10 mouse cellular contexts compared by ENCODE assay signal in genomic region chr3:103789096-103789495, GRCm38 (mm10). TPM values are rescaled to one million over a fixed set of nuclear protein-coding genes. Genes with fewer than 3 reads are reported as not detected.
DNase-seq lines count a peak whose midpoint lies in the region; ATAC-seq and TF ChIP-seq lines count a peak whose summit lies in the region.
"Had no signal": no experiment of that assay in that cellular context is flagged by ENCODE, and none has a peak within 500 bp of the region (broad histone marks: within the 10 kb centered on the region; RNA-seq: fewer than 3 reads in every experiment).

No protein-coding gene starts in this region.

- peak overlapping the region; percentile 92 for H3K27ac ChIP-seq in heart, embryonic 13.5 days (replicated peaks)
- H3K27ac ChIP-seq in testis, adult 2 months (ENCODE audit: control insufficient read depth, insufficient read depth, low read depth, low read length) = no peak overlapping the region
- H3K27ac ChIP-seq in liver, embryonic 12.5 days = peak overlapping the region; percentile 91
- H3K27ac ChIP-seq in stomach, postnatal 0 days (replicated peaks) = peak overlapping the region; percentile 58

- H3K4me1 ChIP-seq in heart, embryonic 13.5 days = peaks cover 45% of the 10 kb centered on the region
- peaks cover 7% of the 10 kb centered on the region for H3K4me1 ChIP-seq in testis, adult 2 months (ENCODE audit: control insufficient read depth, insufficient read depth, low read length)
- H3K4me1 ChIP-seq in liver, embryonic 12.5 days = peaks cover 82% of the 10 kb centered on the region
- 0 out of 2 replicates have a peak, but pooled peaks cover 2% of the 10 kb centered on the region for H3K4me1 ChIP-seq in stomach, postnatal 0 days (replicated peaks; ENCODE audit: control insufficient read depth, insufficient read depth)

- no peaks in the 10 kb centered on the region for H3K27me3 ChIP-seq in heart, embryonic 13.5 days (replicated peaks)
- H3K27me3 ChIP-seq in testis, adult 2 months (ENCODE audit: control insufficient read depth, insufficient read depth, low read length) = no peaks in the 10 kb centered on the region
- H3K27me3 ChIP-seq in liver, embryonic 12.5 days (replicated peaks) = no peaks in the 10 kb centered on the region
- no peaks in the 10 kb centered on the region for H3K27me3 ChIP-seq in stomach, postnatal 0 days (ENCODE audit: control insufficient read depth, insufficient read depth, low read length)

- WGBS in heart, embryonic 13.5 days = 77% methylated on average over 7 of the region's 7 CpGs
- WGBS in liver, embryonic 12.5 days (ENCODE audit: insufficient replicate concordance) = 73% methylated on average over 7 of the region's 7 CpGs
- 50% methylated on average over 7 of the region's 7 CpGs for WGBS in stomach, postnatal 0 days

- H3K9ac ChIP-seq in heart, embryonic 13.5 days = peak overlapping the region; percentile 97; the same call in 1 of the 2 replicates
- H3K9ac ChIP-seq in liver, embryonic 12.5 days = peak overlapping the region; percentile 100
- H3K9ac ChIP-seq in stomach, postnatal 0 days (ENCODE audit: low read length) = no peak overlapping the region

- peak overlapping the region; percentile 97 for H3K4me3 ChIP-seq in heart, embryonic 13.5 days
- peak overlapping the region; percentile 49; the same call in 1 of the 2 replicates for H3K4me3 ChIP-seq in testis, adult 2 months (ENCODE audit: control insufficient read depth, low read depth, low read length)
- H3K4me3 ChIP-seq in liver, embryonic 12.5 days = peak overlapping the region; percentile 98
- peak overlapping the region; percentile 94 for H3K4me3 ChIP-seq in stomach, postnatal 0 days (ENCODE audit: low read depth, low read length)

- H3K4me2 ChIP-seq in heart, embryonic 13.5 days = peak overlapping the region; percentile 88
- H3K4me2 ChIP-seq in liver, embryonic 12.5 days = peak overlapping the region; percentile 73
- peak overlapping the region; percentile 76 for H3K4me2 ChIP-seq in stomach, postnatal 0 days (replicated peaks; ENCODE audit: low read depth)

- TF ChIP-seq CTCF in testis, adult 2 months (IDR thresholded peaks at IDR 0.05; ENCODE audit: control insufficient read depth, insufficient read depth, insufficient replicate concordance, low read depth, low read length) = no peak
- no peak for TF ChIP-seq CTCF in stomach, postnatal 0 days (IDR thresholded peaks at IDR 0.05; ENCODE audit: low read depth)

- intact Hi-C loops in heart, postnatal 10 days (cut with DNase I) = no loop called here

- H3K36me3 ChIP-seq in heart, embryonic 13.5 days = no peaks in the 10 kb centered on the region
- no peaks in the 10 kb centered on the region for H3K36me3 ChIP-seq in testis, adult 2 months (ENCODE audit: control insufficient read depth, insufficient read depth, low read length)
- peaks cover 21% of the 10 kb centered on the region for H3K36me3 ChIP-seq in liver, embryonic 12.5 days
- H3K36me3 ChIP-seq in stomach, postnatal 0 days (ENCODE audit: control insufficient read depth, insufficient read depth, low read length) = no peaks in the 10 kb centered on the region

- no peak for ATAC-seq in heart, embryonic 13.5 days (ENCODE audit: extremely low read depth, insufficient number of reproducible peaks, low FRiP score, low TSS enrichment)
- ATAC-seq in liver, embryonic 12.5 days = no peak
- no peak for ATAC-seq in stomach, postnatal 0 days (ENCODE audit: low FRiP score, low TSS enrichment)
- ATAC-seq in megakaryocyte-erythroid progenitor cell, adult 5-6 weeks (replicated peaks; ENCODE audit: low FRiP score, low TSS enrichment, poor library complexity, severe bottlenecking) = no peak

- TF ChIP-seq EP300 in stomach, postnatal 0 days (optimal IDR thresholded peaks at IDR 0.05) = no peak

- no peaks in the 10 kb centered on the region for H3K9me3 ChIP-seq in heart, embryonic 13.5 days
- H3K9me3 ChIP-seq in liver, embryonic 12.5 days (replicated peaks) = no peaks in the 10 kb centered on the region
- no peaks in the 10 kb centered on the region for H3K9me3 ChIP-seq in stomach, postnatal 0 days (ENCODE audit: control insufficient read depth, low read length)

- no peak for DNase-seq in heart, postnatal 10 days
- DNase-seq in testis, postnatal 14 days (ENCODE audit: low spot score) = no peak
- no peak for DNase-seq in stomach, postnatal 0 days (ENCODE audit: low spot score)
- DNase-seq in c-Kit-positive CD71-positive TER-119-positive erythroid progenitor cells, embryonic 14.5 days (ENCODE audit: low spot score) = no peak
- DNase-seq: thymus, postnatal 25 days had no signal

- no peak for TF ChIP-seq POLR2A in testis, adult 2 months (IDR thresholded peaks at IDR 0.05; ENCODE audit: control insufficient read depth, low read depth, low read length)

RNA-seq across cellular contexts. Expression of gene Hipk1, which starts 2.3 kb away (rescaled TPM):
- polyA plus RNA-seq in heart, embryonic 13.5 days (2015; fragmentation: Nextera tagmentation; extraction: Ambion mirVana) = 8.7 and 9.9 TPM in 2 replicates
- 100 to 1,000 TPM; 102 to 117 TPM for total RNA-seq in heart, postnatal 10 days (2021)
- 203 and 224 TPM in 2 replicates for polyA plus RNA-seq in testis, adult 2 months (2012; rRNA removed)
- polyA plus RNA-seq in liver, embryonic 12.5 days (2016; fragmentation: Nextera tagmentation; extraction: Ambion mirVana) = 17.7 and 18.1 TPM in 2 replicates
- polyA plus RNA-seq in stomach, postnatal 0 days (2015; fragmentation: Nextera tagmentation; extraction: Ambion mirVana) = 6.7 and 7.5 TPM in 2 replicates
- total RNA-seq in megakaryocyte-erythroid progenitor cell, adult 5-6 weeks (2014; fragmentation: Nextera tagmentation) = 98.1 and 127 TPM in 2 replicates
- total RNA-seq in megakaryocyte-erythroid progenitor cell, adult 5-6 weeks (2017) = 64.3 and 69.2 TPM in 2 replicates

RNA-seq across cellular contexts. Expression of gene Dclre1b, which starts 20.1 kb away (rescaled TPM):
- polyA plus RNA-seq in heart, embryonic 13.5 days (2015; fragmentation: Nextera tagmentation; extraction: Ambion mirVana) = 15.4 and 16.8 TPM in 2 replicates
- total RNA-seq in heart, postnatal 10 days (2021) = 10 to 100 TPM; 12.4 to 13.5 TPM
- 7.6 and 8.5 TPM in 2 replicates for polyA plus RNA-seq in testis, adult 2 months (2012; rRNA removed)
- 28.4 and 30.8 TPM in 2 replicates for polyA plus RNA-seq in liver, embryonic 12.5 days (2016; fragmentation: Nextera tagmentation; extraction: Ambion mirVana)
- polyA plus RNA-seq in stomach, postnatal 0 days (2015; fragmentation: Nextera tagmentation; extraction: Ambion mirVana) = 15.3 and 16.3 TPM in 2 replicates
- 17.9 and 25.4 TPM in 2 replicates for total RNA-seq in megakaryocyte-erythroid progenitor cell, adult 5-6 weeks (2014; fragmentation: Nextera tagmentation)
- total RNA-seq in megakaryocyte-erythroid progenitor cell, adult 5-6 weeks (2017) = 8.3 and 9.8 TPM in 2 replicates

RNA-seq across cellular contexts. Expression of gene Ap4b1, which starts 20.2 kb away (rescaled TPM):
- 14.5 and 16.2 TPM in 2 replicates for polyA plus RNA-seq in heart, embryonic 13.5 days (2015; fragmentation: Nextera tagmentation; extraction: Ambion mirVana)
- total RNA-seq in heart, postnatal 10 days (2021) = 10 to 100 TPM; 11.5 to 14.0 TPM
- polyA plus RNA-seq in testis, adult 2 months (2012; rRNA removed) = 33.9 and 36.2 TPM in 2 replicates
- polyA plus RNA-seq in liver, embryonic 12.5 days (2016; fragmentation: Nextera tagmentation; extraction: Ambion mirVana) = 18.7 and 19.4 TPM in 2 replicates
- polyA plus RNA-seq in stomach, postnatal 0 days (2015; fragmentation: Nextera tagmentation; extraction: Ambion mirVana) = 12.2 TPM in 2 replicates
- 14.9 and 22.2 TPM in 2 replicates for total RNA-seq in megakaryocyte-erythroid progenitor cell, adult 5-6 weeks (2014; fragmentation: Nextera tagmentation)
- 14.6 and 28.8 TPM in 2 replicates for total RNA-seq in megakaryocyte-erythroid progenitor cell, adult 5-6 weeks (2017)

RNA-seq across cellular contexts. Expression of gene Gm43064, which starts 20.3 kb away (rescaled TPM):
- 0.21 and 0.24 TPM in 2 replicates for polyA plus RNA-seq in heart, embryonic 13.5 days (2015; fragmentation: Nextera tagmentation; extraction: Ambion mirVana)
- not detected for total RNA-seq in heart, postnatal 10 days (2021)
- polyA plus RNA-seq in testis, adult 2 months (2012; rRNA removed) = 2.2 TPM in 2 replicates
- 0.56 and 0.60 TPM in 2 replicates for polyA plus RNA-seq in liver, embryonic 12.5 days (2016; fragmentation: Nextera tagmentation; extraction: Ambion mirVana)
- polyA plus RNA-seq in stomach, postnatal 0 days (2015; fragmentation: Nextera tagmentation; extraction: Ambion mirVana) = 0.30 and 0.61 TPM in 2 replicates
- not detected in 2 replicates for total RNA-seq in megakaryocyte-erythroid progenitor cell, adult 5-6 weeks (2014; fragmentation: Nextera tagmentation)
- total RNA-seq in megakaryocyte-erythroid progenitor cell, adult 5-6 weeks (2017) = not detected in 2 replicates
- total RNA-seq: hematopoietic stem cell, adult 5-6 weeks had no signal

RNA-seq across cellular contexts. Expression of gene Bcl2l15, which starts 43.3 kb away (rescaled TPM):
- polyA plus RNA-seq in heart, embryonic 13.5 days (2015; fragmentation: Nextera tagmentation; extraction: Ambion mirVana) = 0.22 TPM in 1 of 2 replicates, not detected in the other
- under 1 TPM in 1 of 2 experiments, not detected in 1; 0.32 TPM for total RNA-seq in heart, postnatal 10 days (2021)
- polyA plus RNA-seq in testis, adult 2 months (2012; rRNA removed) = 0.68 and 3.2 TPM in 2 replicates
- polyA plus RNA-seq in liver, embryonic 12.5 days (2016; fragmentation: Nextera tagmentation; extraction: Ambion mirVana) = 1.6 and 1.7 TPM in 2 replicates
- 4.4 and 5.2 TPM in 2 replicates for polyA plus RNA-seq in stomach, postnatal 0 days (2015; fragmentation: Nextera tagmentation; extraction: Ambion mirVana)
- total RNA-seq in megakaryocyte-erythroid progenitor cell, adult 5-6 weeks (2014; fragmentation: Nextera tagmentation) = 6.4 and 10.1 TPM in 2 replicates
- 4.0 and 9.3 TPM in 2 replicates for total RNA-seq in megakaryocyte-erythroid progenitor cell, adult 5-6 weeks (2017)

Comparison
In these comparisons a context has a peak if more than half of its experiments do, and no peak if none do; other contexts are left out.
1. RNA of gene Hipk1, which starts 2.3 kb away (polyA plus RNA-seq): 203 to 224 TPM in testis, adult 2 months; 17.7 to 18.1 TPM in liver, embryonic 12.5 days, 8.7 to 9.9 TPM in heart, embryonic 13.5 days and 6.7 to 7.5 TPM in stomach, postnatal 0 days; every median in the first group is over 10 times any median in the second.
2. Peak in every context shown above with its lines, with median percentiles within 50 percentile points of each other: H3K4me2 ChIP-seq and H3K4me3 ChIP-seq.